Mouse (Mus musculus): ENCODE data around the gene Rps3a1. TPM values are rescaled to one million over a fixed set of nuclear protein-coding genes. Genes with fewer than 3 reads are reported as not detected.

The Rps3a1 gene
- polyA plus RNA-seq, 1 experiment from 2014 or later: 1,494 TPM

DNA sequence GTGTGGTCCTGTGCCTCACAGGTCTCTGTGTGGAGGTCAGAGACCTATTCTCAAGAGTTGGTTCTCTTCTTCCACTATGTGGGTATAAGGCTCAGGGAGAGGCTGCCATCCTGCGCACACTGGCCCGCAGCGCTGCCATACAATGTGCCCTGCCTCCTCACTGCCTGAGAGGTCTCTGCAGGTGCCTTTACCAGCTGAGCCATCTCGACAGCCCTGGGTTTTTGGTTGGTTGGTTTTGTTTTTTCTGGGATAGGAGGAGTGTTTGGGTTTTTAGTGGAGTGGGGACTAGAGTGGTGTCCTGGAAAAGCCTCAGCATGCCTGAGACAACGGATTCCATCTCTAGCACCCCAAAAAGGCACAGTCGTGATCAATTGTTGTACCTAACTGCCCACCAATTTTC is 841 bp upstream of the Rps3a1 start:
- Histone ChIP-seq H3K27me3 (ENCODE audit: control insufficient read depth, insufficient read depth, low read length) (no peaks in the 10 kb centered on the region), H3K27ac (ENCODE audit: low read length) (0 out of 2 replicates have a peak overlapping the region, but pooled peaks have one; percentile 39), H3K4me1 (ENCODE audit: control insufficient read depth, insufficient read depth, low read length) (peaks cover 8% of the 10 kb centered on the region; the same call in 1 of the 2 replicates), H3K36me3 (ENCODE audit: control insufficient read depth, insufficient read depth, low read length) (peaks cover 24% of the 10 kb centered on the region), H3K4me2 (replicated peaks; ENCODE audit: low read depth, low read length) (no peak overlapping the region), H3K9ac (replicated peaks; ENCODE audit: low read depth, low read length) (no peak overlapping the region), H3K9me3 (ENCODE audit: control insufficient read depth, low read depth, low read length) (no peaks in the 10 kb centered on the region), H3K4me3 (ENCODE audit: low read depth, low read length) (no peak overlapping the region)
- no peak for ATAC-seq (ENCODE audit: insufficient number of reproducible peaks, insufficient read depth, low FRiP score, low read depth)
- WGBS: 75% methylated on average over 6 of the region's 6 CpGs

DNA sequence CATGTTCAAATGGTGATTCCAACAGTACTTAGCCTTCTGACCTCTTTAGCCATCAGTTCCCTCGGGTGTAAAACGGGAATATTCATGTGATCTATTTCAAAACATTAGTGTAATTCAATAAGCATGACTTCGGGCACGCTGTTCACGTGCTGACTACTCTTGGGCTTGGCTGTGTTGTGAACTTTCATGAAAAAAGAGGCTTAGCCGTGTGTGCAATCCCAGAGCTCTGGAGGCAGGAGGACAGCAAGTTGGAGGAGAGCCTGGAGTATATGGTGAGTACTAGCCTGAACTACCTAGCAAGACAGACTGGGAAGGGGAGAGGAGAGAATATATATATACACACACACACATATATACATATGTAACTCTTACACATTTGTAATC is 424 bp upstream of the Rps3a1 start:
- Histone ChIP-seq H3K27me3 (ENCODE audit: control insufficient read depth, insufficient read depth, low read length) (no peaks in the 10 kb centered on the region), H3K4me1 (ENCODE audit: control insufficient read depth, insufficient read depth, low read length) (peaks cover 8% of the 10 kb centered on the region; the same call in 1 of the 2 replicates), H3K9me3 (ENCODE audit: control insufficient read depth, low read depth, low read length) (no peaks in the 10 kb centered on the region), H3K27ac (ENCODE audit: low read length) (0 out of 2 replicates have a peak overlapping the region, but pooled peaks have one; percentile 39), H3K4me3 (ENCODE audit: low read depth, low read length) (no peak overlapping the region), H3K36me3 (ENCODE audit: control insufficient read depth, insufficient read depth, low read length) (peaks cover 28% of the 10 kb centered on the region), H3K9ac (replicated peaks; ENCODE audit: low read depth, low read length) (no peak overlapping the region), H3K4me2 (replicated peaks; ENCODE audit: low read depth, low read length) (peak overlapping the region; percentile 26)
- 22% methylated on average over 6 of the region's 6 CpGs for WGBS
- ATAC-seq (ENCODE audit: insufficient number of reproducible peaks, insufficient read depth, low FRiP score, low read depth): peak; percentile 1; the same call in 1 of the 2 replicates

DNA sequence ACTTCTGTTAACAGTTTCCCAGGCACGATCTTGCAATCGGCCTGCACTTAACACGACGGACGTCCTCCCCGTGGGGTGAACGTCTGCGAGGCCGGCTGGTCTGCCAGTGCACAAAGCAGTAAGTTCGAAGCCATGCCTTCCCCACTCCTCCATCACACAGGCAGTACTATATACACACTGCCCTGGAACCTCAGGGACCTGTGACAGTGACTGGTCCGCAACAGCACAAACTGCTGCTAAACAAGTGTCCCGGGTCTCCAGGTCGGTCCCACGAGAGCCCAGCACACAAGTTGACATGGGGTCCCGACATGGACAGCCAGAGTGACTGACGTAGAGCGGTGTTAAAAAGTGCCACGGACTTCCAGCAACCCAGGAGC is 628 bp downstream of the Rps3a1 start:
- H3K36me3 ChIP-seq (ENCODE audit: control insufficient read depth, insufficient read depth, low read length): peaks cover 38% of the 10 kb centered on the region
- H3K4me2 ChIP-seq (replicated peaks; ENCODE audit: low read depth, low read length): peak overlapping the region; percentile 86
- H3K4me1 ChIP-seq (ENCODE audit: control insufficient read depth, insufficient read depth, low read length): peaks cover 8% of the 10 kb centered on the region; the same call in 1 of the 2 replicates
- peak overlapping the region; percentile 91 for H3K27ac ChIP-seq (ENCODE audit: low read length)
- H3K9me3 ChIP-seq (ENCODE audit: control insufficient read depth, low read depth, low read length): no peaks in the 10 kb centered on the region
- H3K27me3 ChIP-seq (ENCODE audit: control insufficient read depth, insufficient read depth, low read length): no peaks in the 10 kb centered on the region
- peak; percentile 19; the same call in 1 of the 2 replicates for ATAC-seq (ENCODE audit: insufficient number of reproducible peaks, insufficient read depth, low FRiP score, low read depth)
- peak overlapping the region; percentile 98 for H3K4me3 ChIP-seq (ENCODE audit: low read depth, low read length)
- under 1% methylated on average over 18 of the region's 18 CpGs for WGBS
- peak overlapping the region; percentile 100 for H3K9ac ChIP-seq (replicated peaks; ENCODE audit: low read depth, low read length)

DNA sequence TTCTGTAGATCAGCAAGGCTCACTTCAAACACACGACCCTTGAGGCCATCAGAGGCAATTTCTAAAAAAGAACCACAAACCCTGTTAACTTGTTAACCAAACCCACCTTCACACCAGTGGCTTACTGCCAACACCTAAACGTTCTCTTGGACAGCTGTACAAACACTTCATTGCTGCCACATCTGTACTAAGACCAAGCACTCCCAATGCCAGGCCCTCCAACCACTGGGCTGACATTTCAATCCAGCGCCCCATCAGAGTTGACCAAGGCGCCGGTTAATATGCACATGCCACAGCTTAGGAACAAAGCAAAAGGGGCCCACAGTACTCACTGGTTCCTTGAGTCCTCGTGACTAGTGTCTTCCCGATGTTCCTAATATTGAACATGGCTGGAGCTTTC is 1.1 kb downstream of the Rps3a1 start:
- H3K36me3 ChIP-seq (ENCODE audit: control insufficient read depth, insufficient read depth, low read length): peaks cover 42% of the 10 kb centered on the region
- peak overlapping the region; percentile 100 for H3K9ac ChIP-seq (replicated peaks; ENCODE audit: low read depth, low read length)
- H3K27me3 ChIP-seq (ENCODE audit: control insufficient read depth, insufficient read depth, low read length): no peaks in the 10 kb centered on the region
- WGBS: 11% methylated on average over 7 of the region's 7 CpGs
- H3K4me1 ChIP-seq (ENCODE audit: control insufficient read depth, insufficient read depth, low read length): peaks cover 8% of the 10 kb centered on the region; the same call in 1 of the 2 replicates
- no peaks in the 10 kb centered on the region for H3K9me3 ChIP-seq (ENCODE audit: control insufficient read depth, low read depth, low read length)
- peak overlapping the region; percentile 86 for H3K4me2 ChIP-seq (replicated peaks; ENCODE audit: low read depth, low read length)
- peak overlapping the region; percentile 98 for H3K4me3 ChIP-seq (ENCODE audit: low read depth, low read length)
- no peak for ATAC-seq (ENCODE audit: insufficient number of reproducible peaks, insufficient read depth, low FRiP score, low read depth)
- peak overlapping the region; percentile 91 for H3K27ac ChIP-seq (ENCODE audit: low read length)

DNA sequence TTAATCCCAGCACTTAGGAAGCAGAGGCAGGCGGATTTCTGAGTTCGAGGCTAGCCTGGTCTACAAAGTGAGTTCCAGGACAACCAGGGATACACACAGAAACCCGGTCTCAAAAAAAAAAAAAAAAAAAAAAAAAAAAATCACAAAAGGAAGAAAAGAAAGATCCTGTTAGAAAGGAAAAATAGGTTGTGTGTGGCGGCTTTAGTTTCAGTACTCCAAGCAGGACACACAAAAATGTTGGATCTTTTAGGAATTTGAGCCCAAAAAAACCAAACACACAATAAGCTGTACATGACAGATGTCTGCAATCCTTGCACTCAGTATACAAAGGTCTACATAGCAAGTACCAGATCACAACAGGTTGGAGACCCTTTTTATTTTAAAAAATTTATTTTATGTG is 2.8 kb downstream of the Rps3a1 start:
- H3K27ac ChIP-seq (ENCODE audit: low read length): no peak overlapping the region
- no peak overlapping the region for H3K4me2 ChIP-seq (replicated peaks; ENCODE audit: low read depth, low read length)
- no peak for ATAC-seq (ENCODE audit: insufficient number of reproducible peaks, insufficient read depth, low FRiP score, low read depth)
- H3K36me3 ChIP-seq (ENCODE audit: control insufficient read depth, insufficient read depth, low read length): peaks cover 48% of the 10 kb centered on the region
- H3K27me3 ChIP-seq (ENCODE audit: control insufficient read depth, insufficient read depth, low read length): no peaks in the 10 kb centered on the region
- H3K9me3 ChIP-seq (ENCODE audit: control insufficient read depth, low read depth, low read length): no peaks in the 10 kb centered on the region
- WGBS: 90% methylated on average over 4 of the region's 4 CpGs
- peaks cover 8% of the 10 kb centered on the region; the same call in 1 of the 2 replicates for H3K4me1 ChIP-seq (ENCODE audit: control insufficient read depth, insufficient read depth, low read length)
- H3K9ac ChIP-seq (replicated peaks; ENCODE audit: low read depth, low read length): no peak overlapping the region
- H3K4me3 ChIP-seq (ENCODE audit: low read depth, low read length): no peak overlapping the region

DNA sequence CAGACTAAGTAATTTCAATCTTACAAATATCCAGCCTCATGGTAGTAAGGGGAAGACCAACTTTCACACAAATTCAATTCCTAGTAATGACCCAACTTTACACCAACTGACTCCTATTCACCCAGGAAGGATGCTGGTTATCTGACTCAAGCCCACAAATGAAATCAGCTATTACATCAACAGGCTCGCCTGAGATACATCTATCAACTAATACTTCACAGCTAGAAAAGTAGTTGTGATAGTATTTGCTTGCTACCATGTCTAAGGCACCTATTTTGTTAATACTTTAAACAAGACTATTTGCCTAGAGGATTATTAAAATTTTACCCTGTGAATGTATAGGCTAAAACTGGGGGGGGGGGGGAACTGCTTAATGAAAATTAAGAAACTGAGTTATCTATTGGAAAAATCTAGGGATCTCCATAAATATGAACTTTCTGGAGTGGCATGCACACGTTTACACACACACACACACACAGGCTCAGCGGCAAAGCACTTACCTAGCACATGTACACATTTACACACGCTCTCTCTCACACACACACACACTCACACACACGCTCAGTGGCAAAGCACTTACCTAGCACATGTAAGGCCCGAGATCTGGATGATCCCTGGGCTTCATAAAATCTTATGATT is 5.4 kb downstream of the Rps3a1 start:
- H3K9ac ChIP-seq (replicated peaks; ENCODE audit: low read depth, low read length): no peak overlapping the region
- no peak overlapping the region for H3K4me3 ChIP-seq (ENCODE audit: low read depth, low read length)
- H3K4me2 ChIP-seq (replicated peaks; ENCODE audit: low read depth, low read length): no peak overlapping the region
- peaks cover 8% of the 10 kb centered on the region; the same call in 1 of the 2 replicates for H3K4me1 ChIP-seq (ENCODE audit: control insufficient read depth, insufficient read depth, low read length)
- H3K9me3 ChIP-seq (ENCODE audit: control insufficient read depth, low read depth, low read length): no peaks in the 10 kb centered on the region
- peaks cover 48% of the 10 kb centered on the region for H3K36me3 ChIP-seq (ENCODE audit: control insufficient read depth, insufficient read depth, low read length)
- no peak for ATAC-seq (ENCODE audit: insufficient number of reproducible peaks, insufficient read depth, low FRiP score, low read depth)
- 90% methylated on average over 6 of the region's 6 CpGs for WGBS
- no peaks in the 10 kb centered on the region for H3K27me3 ChIP-seq (ENCODE audit: control insufficient read depth, insufficient read depth, low read length)
- H3K27ac ChIP-seq (ENCODE audit: low read length): no peak overlapping the region

DNA sequence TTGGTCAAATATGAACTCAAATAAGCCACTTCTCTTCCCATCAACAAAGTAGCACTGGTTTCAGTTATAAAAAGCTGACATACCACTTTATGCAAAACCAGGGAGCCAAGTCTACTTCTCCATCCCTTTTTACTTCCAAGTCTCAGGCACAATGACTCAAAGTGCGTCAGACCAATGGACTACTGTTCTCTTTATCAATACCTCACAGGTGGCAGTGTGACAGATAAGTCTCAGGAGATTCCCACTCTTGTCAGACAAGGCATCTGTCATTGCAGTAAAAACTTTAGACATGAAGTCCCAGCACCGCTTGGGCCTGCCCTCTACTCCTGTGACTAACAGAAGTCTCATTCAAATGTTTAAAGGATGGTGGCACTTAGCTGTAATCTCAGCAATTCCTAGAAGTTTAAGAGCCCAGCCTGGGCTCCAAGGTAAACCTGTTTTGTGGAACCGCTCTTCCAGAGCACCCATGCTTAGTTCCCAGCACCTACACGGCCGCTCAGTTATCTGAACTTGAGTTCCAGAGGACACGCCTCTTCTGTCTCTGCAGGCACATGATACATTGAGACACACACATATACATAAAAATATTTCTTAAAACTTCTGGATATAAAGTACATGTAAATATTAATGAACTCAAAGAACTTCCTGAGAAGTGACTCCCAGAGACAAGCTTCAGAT is 6.5 kb downstream of the Rps3a1 start:
- Histone ChIP-seq H3K4me2 (replicated peaks; ENCODE audit: low read depth, low read length) (no peak overlapping the region), H3K9ac (replicated peaks; ENCODE audit: low read depth, low read length) (no peak overlapping the region), H3K4me3 (ENCODE audit: low read depth, low read length) (no peak overlapping the region), H3K36me3 (ENCODE audit: control insufficient read depth, insufficient read depth, low read length) (peaks cover 48% of the 10 kb centered on the region), H3K27me3 (ENCODE audit: control insufficient read depth, insufficient read depth, low read length) (no peaks in the 10 kb centered on the region), H3K27ac (ENCODE audit: low read length) (no peak overlapping the region), H3K4me1 (ENCODE audit: control insufficient read depth, insufficient read depth, low read length) (peaks cover 8% of the 10 kb centered on the region; the same call in 1 of the 2 replicates), H3K9me3 (ENCODE audit: control insufficient read depth, low read depth, low read length) (no peaks in the 10 kb centered on the region)
- 80% methylated on average over 6 of the region's 6 CpGs for WGBS
- ATAC-seq (ENCODE audit: insufficient number of reproducible peaks, insufficient read depth, low FRiP score, low read depth): no peak

DNA sequence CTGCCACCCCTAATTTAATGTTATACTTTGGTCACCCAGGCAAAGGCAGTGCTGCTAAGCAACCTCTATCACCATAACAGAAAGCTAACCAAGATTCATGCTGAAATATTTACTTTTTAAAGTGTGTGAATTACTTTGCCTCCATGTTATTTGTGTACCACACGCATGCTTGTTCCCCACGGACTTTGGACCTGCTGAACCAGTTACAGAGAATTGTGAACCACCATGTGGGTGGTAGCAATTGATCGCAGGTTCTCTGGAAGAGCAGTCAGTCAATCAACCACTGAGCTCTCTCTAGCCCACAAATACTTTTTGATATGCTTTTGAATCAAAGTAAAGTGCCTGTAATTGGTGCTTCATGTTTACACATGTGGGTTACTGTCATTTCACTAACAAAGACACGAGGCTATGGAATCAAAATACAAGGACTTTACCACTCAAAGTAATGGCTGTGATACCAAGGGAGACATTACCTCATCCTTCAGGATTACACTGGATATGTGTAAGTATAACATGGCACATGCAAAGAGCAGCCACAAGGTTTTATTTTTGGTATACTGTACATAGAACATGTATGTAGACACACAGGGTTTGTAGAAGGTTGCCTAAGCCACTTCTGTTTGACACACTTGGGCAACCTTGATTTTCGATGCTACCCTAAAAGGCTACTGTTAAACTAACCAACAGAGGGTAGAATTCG is 7.4 kb downstream of the Rps3a1 start:
- no peaks in the 10 kb centered on the region for H3K9me3 ChIP-seq (ENCODE audit: control insufficient read depth, low read depth, low read length)
- H3K27ac ChIP-seq (ENCODE audit: low read length): no peak overlapping the region
- H3K9ac ChIP-seq (replicated peaks; ENCODE audit: low read depth, low read length): no peak overlapping the region
- H3K4me3 ChIP-seq (ENCODE audit: low read depth, low read length): no peak overlapping the region
- peak; percentile 33; the same call in 1 of the 2 replicates for ATAC-seq (ENCODE audit: insufficient number of reproducible peaks, insufficient read depth, low FRiP score, low read depth)
- H3K4me2 ChIP-seq (replicated peaks; ENCODE audit: low read depth, low read length): no peak overlapping the region
- 88% methylated on average over 6 of the region's 6 CpGs for WGBS
- H3K27me3 ChIP-seq (ENCODE audit: control insufficient read depth, insufficient read depth, low read length): no peaks in the 10 kb centered on the region
- H3K36me3 ChIP-seq (ENCODE audit: control insufficient read depth, insufficient read depth, low read length): peaks cover 39% of the 10 kb centered on the region
- H3K4me1 ChIP-seq (ENCODE audit: control insufficient read depth, insufficient read depth, low read length): no peaks in the 10 kb centered on the region

All from stomach, embryonic 14.5 days (tissue).